Mouse (Mus musculus): ENCODE data around the gene Rtp2.

The Rtp2 gene

DNA sequence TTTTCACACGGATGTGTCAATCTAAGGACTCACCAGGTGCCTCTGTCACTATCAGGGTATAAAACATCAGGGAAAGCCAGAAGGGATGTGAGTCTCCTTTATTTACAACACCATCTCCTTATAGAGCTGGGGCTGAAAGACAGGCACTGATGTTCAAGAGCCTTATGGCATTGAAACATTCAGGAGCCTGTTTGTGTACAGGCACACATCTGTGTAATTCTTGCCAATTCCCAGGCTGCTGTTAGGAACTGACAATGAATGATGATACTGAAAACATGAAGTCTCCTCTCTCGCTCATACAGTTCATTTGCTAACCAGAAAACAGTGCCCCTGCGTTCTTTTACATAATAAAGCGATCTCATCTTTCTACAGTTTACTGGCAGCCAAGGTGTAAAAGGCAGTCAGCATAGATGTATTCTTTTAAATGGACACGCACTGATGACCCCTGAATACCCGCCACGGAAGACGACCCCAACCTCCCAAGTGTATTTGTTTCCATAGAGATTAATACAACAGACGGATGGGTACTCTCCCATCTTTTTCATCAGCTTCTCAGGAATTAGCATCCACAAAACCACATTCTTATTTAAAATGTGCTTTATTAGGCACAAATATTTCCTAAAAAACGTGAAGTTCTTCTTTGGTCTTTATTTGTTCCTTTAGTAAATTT lies 44.1 kb downstream of the Rtp2 start:
- DNase-seq, result no peak

- DNase-seq, result no peak
Observed at GRCm38 (mm10) chr16:23885098-23885497, 47.1 kb downstream of the Rtp2 start.

Measured in lung, postnatal 14 days (tissue).